Mouse (Mus musculus) splenic B cell, adult 2 months (primary cell): ENCODE results near the gene Smad9.
A peak's percentile ranks its signal among the peaks of the same experiment; 100 is the strongest.

Experiments used
- DNase-seq: peaks from one replicate; pipeline ENCODE4 v3.0.0-alpha.2; 2011; ENCODE audit warnings: low read depth, low spot score
- H3K27me3 ChIP-seq: 2 replicates; pipeline ENCODE4 v1.6.1; 2012; ENCODE audit warnings: mild to moderate bottlenecking, low read length, moderate library complexity, mixed read lengths; ENCODE audit not compliant: control insufficient read depth, poor library complexity, insufficient read depth, severe bottlenecking
- H3K36me3 ChIP-seq: 2 replicates; pipeline ENCODE4 v1.6.1; 2012; ENCODE audit warnings: mild to moderate bottlenecking, low read length, moderate library complexity, mixed read lengths; ENCODE audit not compliant: control insufficient read depth, poor library complexity, insufficient read depth, severe bottlenecking

Gene Smad9

GRCm38 (mm10) chr3:54813418-54813988 lies 58.1 kb downstream of the Smad9 start:
- Histone ChIP-seq H3K27me3 (no peaks in the 10 kb centered on the region), H3K36me3 (no peaks in the 10 kb centered on the region)
- DNase-seq = no peak

GRCm38 (mm10) chr3:54814622-54815021 lies 59.2 kb downstream of the Smad9 start:
- Histone ChIP-seq H3K27me3 (no peaks in the 10 kb centered on the region), H3K36me3 (no peaks in the 10 kb centered on the region)
- DNase-seq = no peak

GRCm38 (mm10) chr3:54815292-54815691 lies 59.9 kb downstream of the Smad9 start:
- Histone ChIP-seq H3K36me3 (no peaks in the 10 kb centered on the region), H3K27me3 (no peaks in the 10 kb centered on the region)
- DNase-seq = peak; percentile 66

- no peaks in the 10 kb centered on the region for H3K36me3 ChIP-seq
- no peaks in the 10 kb centered on the region for H3K27me3 ChIP-seq
- no peak for DNase-seq
These were observed 67.1 kb downstream of the Smad9 start for GRCm38 (mm10) chr3:54822526-54822925.

GRCm38 (mm10) chr3:54832491-54832890 lies 77.1 kb downstream of the Smad9 start:
- no peaks in the 10 kb centered on the region for H3K36me3 ChIP-seq
- no peak for DNase-seq
- H3K27me3 ChIP-seq = no peaks in the 10 kb centered on the region

GRCm38 (mm10) chr3:54835421-54835820 lies 80.0 kb downstream of the Smad9 start:
- no peaks in the 10 kb centered on the region for H3K36me3 ChIP-seq
- no peaks in the 10 kb centered on the region for H3K27me3 ChIP-seq
- no peak for DNase-seq
